Mouse (Mus musculus) right cerebral cortex, postnatal 36 days (tissue): ENCODE measurements around the gene Bpifb2.

ENCODE experiments used
- DNase-seq, 2 experiments: peaks; one replicate each; pipeline ENCODE4 v3.0.0; 2022; ENCODE audit warnings: low spot score in 2 of 2, mixed read lengths in 1 of 2

Bpifb2 gene

DNA sequence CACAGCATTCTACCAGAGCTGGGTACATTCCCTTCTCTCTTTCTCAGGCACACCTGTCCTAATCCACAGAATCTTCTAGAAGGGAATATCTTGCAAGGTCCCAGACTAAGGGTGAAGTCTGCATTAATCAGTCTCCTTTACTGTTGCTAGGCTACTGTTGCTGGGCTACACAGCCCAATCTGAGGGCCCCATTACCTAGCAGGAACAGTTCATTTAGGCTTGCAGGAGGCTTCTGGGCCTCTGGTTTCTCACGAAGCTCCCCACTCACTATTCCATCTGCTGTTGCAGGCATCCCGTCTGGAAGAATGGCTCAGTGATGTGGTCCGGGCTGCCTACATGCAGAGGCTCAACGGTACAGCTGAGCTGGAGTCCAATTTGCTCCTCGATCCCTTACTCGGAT, 56.3 kb downstream of the Bpifb2 start:
- no peak for DNase-seq

DNA sequence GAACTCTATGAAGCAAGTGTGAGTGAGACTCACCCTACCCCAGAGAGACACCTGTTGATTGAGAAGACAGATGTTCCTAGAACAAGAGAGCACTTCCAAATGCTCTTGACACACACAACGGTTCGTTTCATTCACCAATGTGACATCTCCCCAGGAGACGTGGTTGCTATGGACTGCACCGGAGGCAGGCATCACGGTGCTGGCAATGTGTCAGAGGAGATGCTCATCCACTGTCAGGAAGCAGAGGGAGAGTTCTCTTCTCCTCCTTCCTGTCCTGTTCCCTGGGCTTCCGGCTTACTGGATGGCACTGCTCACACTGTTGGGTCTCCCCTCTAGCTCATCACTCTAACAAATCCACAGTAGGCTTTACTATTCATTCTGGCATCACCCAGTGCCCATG, 58.5 kb downstream of the Bpifb2 start:
- DNase-seq = no peak

DNA sequence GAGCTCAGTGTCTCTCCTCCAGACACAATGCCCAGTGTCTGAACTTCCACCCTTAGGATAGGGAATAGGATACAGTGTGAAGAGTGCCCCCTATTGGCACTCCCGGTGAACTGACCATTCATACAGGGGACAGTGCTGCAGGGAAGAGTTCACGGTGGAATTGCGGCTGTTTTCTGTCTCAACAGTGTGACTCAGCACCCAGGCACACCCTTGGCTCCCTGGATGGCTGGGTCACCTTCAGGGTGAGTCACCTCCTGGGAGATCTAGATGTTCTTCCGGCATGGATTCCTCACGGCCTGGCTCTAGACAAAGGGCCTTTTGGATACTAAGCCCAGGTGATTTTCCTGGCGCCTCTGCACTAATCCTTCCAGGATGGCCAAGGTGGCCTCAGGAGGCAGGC, 60.5 kb downstream of the Bpifb2 start:
- no peak for DNase-seq

DNA sequence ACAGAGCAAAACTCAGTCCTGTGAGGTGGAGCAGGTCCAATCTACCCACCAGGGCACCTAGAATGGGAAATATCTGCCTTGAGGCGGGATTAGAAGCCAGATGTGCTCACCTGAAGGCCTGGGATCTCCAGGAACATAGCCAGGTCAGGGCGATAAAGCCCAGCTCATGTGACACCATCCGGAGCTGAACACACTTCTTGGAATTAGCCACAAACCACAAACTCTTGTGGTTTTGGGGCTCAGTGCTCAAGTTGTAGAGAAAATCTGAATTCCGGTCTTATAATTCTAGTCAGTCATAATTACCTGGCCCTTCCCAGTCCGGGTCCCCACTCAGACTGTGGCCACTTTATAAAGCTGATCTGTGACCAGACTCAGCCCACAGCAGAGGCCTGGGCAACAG, 63.0 kb downstream of the Bpifb2 start, which contains the start of gene Bpifb4:
TSS of gene Bpifb4 (plus strand) at position 370 of the 400 bp plus-strand sequence.
- no peak for DNase-seq

DNA sequence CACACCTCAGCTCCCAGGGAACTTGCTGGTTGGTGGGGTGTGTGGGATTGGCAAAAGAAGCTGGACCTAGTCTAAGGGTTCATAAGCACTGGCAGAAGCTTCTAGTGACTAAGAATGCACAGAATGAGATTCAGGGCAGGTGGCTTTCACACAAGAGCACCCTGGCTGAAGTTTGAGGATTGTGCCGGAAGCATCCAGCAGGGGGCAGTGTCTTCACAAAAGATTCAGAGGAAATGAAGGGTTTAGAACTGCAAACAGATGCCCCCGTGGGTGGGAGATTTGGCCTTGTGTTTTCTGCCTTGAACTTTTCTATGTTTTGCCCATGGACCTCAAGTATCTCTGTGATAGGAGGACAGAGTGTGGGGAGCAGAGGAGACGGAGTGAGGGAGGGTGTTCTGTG, 68.7 kb downstream of the Bpifb2 start:
- peak in 1 of 2 experiments; percentile 34 for DNase-seq

DNA sequence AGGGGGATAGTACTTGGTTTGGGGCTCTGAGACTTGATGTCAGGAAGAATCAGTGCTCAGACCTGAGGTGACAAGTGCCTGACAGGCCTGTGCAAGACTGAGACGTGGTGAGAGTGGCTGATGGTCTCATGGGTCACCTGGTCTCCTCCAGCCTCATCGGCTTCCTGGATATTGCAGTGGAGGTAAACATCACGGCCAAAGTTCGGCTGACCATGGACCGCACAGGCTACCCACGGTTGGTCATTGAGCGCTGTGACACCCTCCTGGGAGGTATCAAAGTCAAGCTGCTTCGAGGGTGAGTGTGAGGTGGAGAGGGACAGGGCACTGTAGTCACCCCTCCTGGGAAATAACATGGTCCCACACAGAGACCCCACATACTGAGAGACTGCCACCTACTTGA, 69.7 kb downstream of the Bpifb2 start:
- DNase-seq = no peak
